Mouse (Mus musculus): ENCODE data around the gene Mast4.
"Not testable (repeated sequence)": the region's sequence is repeated elsewhere in the genome, so short reads cannot be mapped to it uniquely, and the experiment has no call there.

Gene Mast4

GRCm38 (mm10) chr13:102733063-102733462 lies 601.2 kb downstream of the Mast4 start:
- no peak for DNase-seq

- not testable (repeated sequence) for DNase-seq
Observed at GRCm38 (mm10) chr13:102728951-102729350, 605.3 kb downstream of the Mast4 start.

- DNase-seq, result no peak
Observed at GRCm38 (mm10) chr13:102728035-102728434, 606.3 kb downstream of the Mast4 start.

- DNase-seq, result no peak
Observed at GRCm38 (mm10) chr13:102726876-102727275, 607.4 kb downstream of the Mast4 start.

GRCm38 (mm10) chr13:102725906-102726305 lies 608.4 kb downstream of the Mast4 start:
- DNase-seq, result no peak

- no peak for DNase-seq
Observed at GRCm38 (mm10) chr13:102725416-102725815, 608.9 kb downstream of the Mast4 start.

GRCm38 (mm10) chr13:102716973-102717372 lies 617.3 kb downstream of the Mast4 start:
- no peak for DNase-seq

- no peak for DNase-seq
Observed at GRCm38 (mm10) chr13:102700744-102701143, 633.6 kb downstream of the Mast4 start.

- no peak for DNase-seq
Observed at GRCm38 (mm10) chr13:102700176-102700575, 634.1 kb downstream of the Mast4 start.

GRCm38 (mm10) chr13:102698751-102699323 lies 635.5 kb downstream of the Mast4 start:
- DNase-seq, result no peak

- DNase-seq, result no peak
Observed at GRCm38 (mm10) chr13:102698335-102698734, 636.0 kb downstream of the Mast4 start.

- DNase-seq, result no peak
Observed at GRCm38 (mm10) chr13:102695121-102695905, 639.0 kb downstream of the Mast4 start.

GRCm38 (mm10) chr13:102694154-102694553 lies 640.1 kb downstream of the Mast4 start:
- no peak for DNase-seq

- no peak for DNase-seq
Observed at GRCm38 (mm10) chr13:102693341-102693801, 640.9 kb downstream of the Mast4 start, which contains the start of gene Cd180. Cd180 (plus strand) TSS chr13:102693558.

GRCm38 (mm10) chr13:102691408-102692150 lies 642.7 kb downstream of the Mast4 start:
- no peak for DNase-seq

GRCm38 (mm10) chr13:102690184-102690583 lies 644.1 kb downstream of the Mast4 start:
- DNase-seq, result no peak

- DNase-seq, result no peak
Observed at GRCm38 (mm10) chr13:102689201-102690090, 644.9 kb downstream of the Mast4 start.

GRCm38 (mm10) chr13:102688121-102688520 lies 646.2 kb downstream of the Mast4 start:
- no peak for DNase-seq

GRCm38 (mm10) chr13:102684890-102685289 lies 649.4 kb downstream of the Mast4 start:
- no peak for DNase-seq

Data from thymus, postnatal 14 days (tissue).